Mouse (Mus musculus) lung, postnatal 25 days (tissue): ENCODE measurements at regions not wholly inside any gene's neighbourhood (a gene's known extent, or its start where the extent isn't known, plus 50 kb on each side); places are given as distances from the start of the nearest gene placed in this dataset.

Source experiments
- DNase-seq: peaks from one replicate; pipeline ENCODE4 v3.0.0; 2022; ENCODE audit warnings: low spot score

GRCm38 (mm10) chr1:63920181-63920933 is 151.3 kb upstream of the 4933402D24Rik start:
- DNase-seq = no peak

DNA sequence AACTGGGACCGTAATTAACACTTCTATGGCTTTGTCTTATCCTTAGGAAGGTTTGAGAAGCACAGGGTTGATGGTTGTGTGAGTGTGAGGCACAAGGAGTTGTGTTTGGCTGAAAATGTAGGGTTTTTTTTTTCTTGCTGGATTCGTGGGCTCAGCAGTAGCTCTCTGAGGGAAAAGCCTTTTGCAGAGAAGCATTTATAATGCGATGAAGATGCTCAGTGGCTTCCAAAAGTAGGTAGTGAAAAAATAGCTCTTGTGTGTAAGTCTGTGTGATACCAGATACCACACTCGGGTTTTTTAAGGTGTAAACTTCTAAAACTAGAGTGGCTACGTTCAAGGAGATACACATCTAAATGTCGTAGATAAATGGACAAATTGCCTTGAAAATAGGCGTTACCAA is 149.1 kb upstream of the 4933402D24Rik start:
- no peak for DNase-seq

GRCm38 (mm10) chr1:63916907-63917650 is 148.0 kb upstream of the 4933402D24Rik start:
- DNase-seq = no peak

DNA sequence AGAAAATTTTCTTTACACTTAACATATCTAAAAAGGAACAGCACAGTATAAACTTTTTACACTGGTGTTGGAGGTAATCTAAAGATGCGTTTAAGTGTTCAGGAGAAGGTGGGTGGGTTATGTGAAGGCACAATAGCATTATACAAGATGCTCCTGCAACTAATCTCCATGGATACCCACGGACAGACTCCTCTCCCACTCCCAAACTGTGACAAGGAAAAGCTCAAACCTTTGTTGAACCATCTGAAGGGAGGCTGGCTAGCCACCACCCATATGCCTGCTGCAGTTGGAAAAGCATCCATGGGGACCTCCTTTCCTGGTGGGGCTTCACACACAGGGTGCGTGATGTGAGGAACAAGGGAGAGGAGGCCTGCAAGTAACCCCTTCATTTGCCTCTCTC is 141.7 kb upstream of the 4933402D24Rik start:
- DNase-seq = no peak

- no peak for DNase-seq
These were observed 140.1 kb upstream of the 4933402D24Rik start for GRCm38 (mm10) chr1:63909191-63909590.

DNA sequence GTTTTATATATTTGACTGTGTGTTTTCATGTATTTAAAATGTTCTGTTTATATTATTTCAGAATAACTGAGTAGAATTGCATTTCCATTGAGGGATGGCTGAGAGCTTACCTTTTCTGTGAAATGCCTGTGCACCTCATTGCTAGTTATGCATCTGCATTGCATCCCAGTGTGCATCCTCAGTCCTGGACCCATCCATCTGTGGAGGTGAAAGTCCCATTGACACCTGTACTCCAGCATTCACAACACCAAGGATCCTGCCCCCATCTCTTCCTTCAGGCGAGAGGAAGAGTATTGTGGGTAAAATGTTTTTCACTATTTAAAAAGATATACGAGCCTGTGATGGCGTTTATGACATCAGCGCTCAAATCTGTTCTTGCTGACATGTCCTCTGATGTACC is 134.6 kb upstream of the 4933402D24Rik start:
- DNase-seq = no peak

GRCm38 (mm10) chr1:63903201-63903600 is 134.1 kb upstream of the 4933402D24Rik start:
- DNase-seq = no peak

DNA sequence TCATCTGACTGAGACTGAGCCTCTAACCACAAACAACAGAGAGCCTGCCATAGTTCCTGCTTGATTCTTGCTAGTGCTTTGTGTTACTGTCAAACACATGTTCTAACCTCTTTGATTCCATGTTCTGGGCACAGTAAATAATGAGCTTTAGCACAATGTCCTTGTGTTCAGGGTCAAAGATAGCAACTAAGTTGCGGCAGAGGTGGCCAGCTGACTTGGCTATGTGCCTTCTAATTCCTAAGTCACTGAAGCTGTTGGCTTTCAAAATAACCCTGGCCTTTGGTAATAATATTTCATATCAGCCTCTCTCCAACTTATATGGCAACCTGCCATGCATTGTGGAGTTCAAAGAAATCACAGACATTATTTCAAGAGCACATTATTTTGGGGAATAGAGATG is 133.3 kb upstream of the 4933402D24Rik start:
- DNase-seq = no peak

- no peak for DNase-seq
These were observed 130.8 kb upstream of the 4933402D24Rik start for GRCm38 (mm10) chr1:63899631-63900577.

DNA sequence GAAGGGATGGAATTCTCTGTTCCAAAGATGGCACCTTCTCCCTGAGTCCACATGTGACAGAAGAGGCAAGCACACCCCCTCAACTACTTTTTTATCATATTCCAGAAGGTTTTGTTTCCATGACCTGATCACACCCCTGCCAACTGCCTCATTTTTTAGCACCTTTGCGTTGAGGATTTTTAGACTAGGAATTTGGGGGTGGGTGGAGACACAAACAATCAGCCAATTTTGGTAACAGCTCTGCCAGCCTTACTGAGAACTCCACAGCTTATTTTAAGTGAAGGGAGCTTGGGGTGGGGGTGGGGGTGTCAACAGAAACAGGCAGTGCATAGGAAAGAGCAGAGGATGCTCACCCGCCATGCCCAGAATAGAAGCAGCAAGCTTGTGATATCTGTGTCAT is 129.7 kb upstream of the 4933402D24Rik start:
- DNase-seq = no peak

GRCm38 (mm10) chr1:63897556-63897955 is 128.5 kb upstream of the 4933402D24Rik start:
- DNase-seq = no peak

DNA sequence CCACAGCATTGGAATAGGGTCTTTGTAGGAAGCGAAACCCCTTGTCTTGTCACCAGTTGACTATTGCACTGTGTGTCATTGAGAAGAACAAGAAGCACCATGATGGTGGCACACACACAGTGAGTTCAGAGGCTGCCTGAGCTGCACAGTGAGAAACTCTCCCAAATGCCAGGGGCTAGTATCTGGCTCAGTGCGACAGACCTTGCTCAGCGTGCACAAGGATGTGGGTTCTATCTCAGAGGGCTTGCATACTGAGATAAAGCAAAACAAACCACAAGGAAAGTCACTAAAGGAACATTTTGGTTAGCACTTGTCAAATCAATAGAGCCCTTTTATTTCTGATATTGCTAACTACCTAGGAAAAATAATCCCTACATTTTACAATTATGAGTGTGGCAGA is 110.5 kb upstream of the 4933402D24Rik start:
- DNase-seq = no peak

DNA sequence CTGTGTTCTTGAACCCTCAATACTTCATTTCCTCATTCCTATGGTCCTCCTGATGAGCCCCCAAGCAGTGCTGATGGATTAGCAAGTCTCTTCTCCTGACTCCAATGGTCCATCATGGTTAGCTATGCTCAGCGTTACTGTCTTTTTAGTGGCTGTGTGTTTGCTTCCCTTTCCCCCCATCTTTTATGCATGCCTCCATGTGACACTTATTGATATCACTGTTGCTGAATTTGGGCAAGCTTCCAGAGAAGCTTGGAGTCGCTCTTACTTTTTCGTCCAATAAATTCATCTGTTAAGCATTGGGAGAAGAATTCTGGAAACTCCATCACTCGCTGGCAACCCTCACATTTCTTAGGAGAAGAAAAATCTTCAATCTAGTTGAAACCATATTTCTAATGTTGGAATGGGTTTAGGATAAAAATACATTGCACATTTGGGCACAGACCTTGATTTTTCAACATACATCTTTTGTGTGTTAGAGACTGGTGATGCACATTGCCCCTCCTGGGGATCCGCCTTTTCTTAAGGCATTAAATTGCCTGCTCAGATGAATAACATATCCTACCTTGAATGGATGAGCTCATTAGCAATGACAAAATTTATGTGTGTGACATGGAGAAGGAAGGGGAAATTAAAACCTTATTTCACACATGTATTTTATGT is 107.7 kb upstream of the 4933402D24Rik start:
- DNase-seq = no peak

GRCm38 (mm10) chr1:63875297-63875962 is 106.4 kb upstream of the 4933402D24Rik start:
- DNase-seq = no peak

GRCm38 (mm10) chr1:63871831-63872230 is 102.8 kb upstream of the 4933402D24Rik start:
- DNase-seq = no peak

DNA sequence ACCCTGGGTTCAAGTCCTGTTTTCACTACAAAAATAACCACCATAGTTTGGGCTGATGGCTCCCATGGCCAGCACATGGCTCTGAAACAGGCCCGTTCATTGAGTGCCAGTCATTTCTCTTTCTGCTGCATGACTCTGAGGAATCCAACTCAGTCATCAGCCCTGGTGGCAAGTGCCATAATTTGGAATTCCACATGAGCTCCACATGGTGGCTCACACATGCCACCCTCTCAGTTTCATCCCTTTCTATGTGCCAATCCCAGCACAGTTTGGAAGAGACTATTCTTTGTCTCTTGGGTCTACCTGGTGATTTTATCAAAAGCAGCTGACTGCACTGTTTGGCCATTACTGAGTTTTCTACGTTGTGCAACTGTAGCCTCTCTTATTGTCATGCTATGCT is 100.3 kb upstream of the 4933402D24Rik start:
- no peak for DNase-seq

DNA sequence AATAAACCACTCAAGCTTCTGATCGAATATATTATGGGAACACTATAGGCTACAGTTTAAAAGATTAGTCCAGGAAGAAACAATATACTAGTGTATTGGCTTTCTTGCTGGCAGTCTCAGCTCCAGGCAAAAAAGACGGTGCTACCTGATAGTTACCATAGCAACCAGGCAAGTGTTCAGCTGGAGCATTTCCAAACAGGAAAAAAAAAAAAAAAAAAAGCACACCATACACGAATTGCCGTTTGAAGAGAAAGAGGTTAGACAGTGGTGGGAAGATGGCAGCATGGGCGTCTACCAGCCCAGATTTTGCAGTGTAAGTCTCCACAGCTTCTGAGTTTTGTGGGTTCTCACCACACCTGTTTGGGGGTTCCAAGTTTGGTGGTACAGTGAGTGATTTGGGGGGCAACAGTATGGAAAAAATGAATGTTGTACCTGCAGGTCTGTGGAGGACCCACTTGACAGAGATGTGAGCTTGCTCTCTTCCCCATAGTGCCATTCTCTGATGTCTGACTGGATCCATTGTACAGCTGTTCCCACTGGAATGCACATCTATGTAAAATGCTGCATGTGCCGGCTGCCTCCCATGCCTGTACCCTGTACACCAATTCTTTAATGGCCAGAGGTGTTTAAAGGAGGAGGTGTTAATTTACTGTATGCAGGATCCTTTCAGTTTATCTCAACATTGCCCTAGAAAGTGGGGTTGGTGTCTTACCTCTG is 89.0 kb upstream of the 4933402D24Rik start:
- no peak for DNase-seq

DNA sequence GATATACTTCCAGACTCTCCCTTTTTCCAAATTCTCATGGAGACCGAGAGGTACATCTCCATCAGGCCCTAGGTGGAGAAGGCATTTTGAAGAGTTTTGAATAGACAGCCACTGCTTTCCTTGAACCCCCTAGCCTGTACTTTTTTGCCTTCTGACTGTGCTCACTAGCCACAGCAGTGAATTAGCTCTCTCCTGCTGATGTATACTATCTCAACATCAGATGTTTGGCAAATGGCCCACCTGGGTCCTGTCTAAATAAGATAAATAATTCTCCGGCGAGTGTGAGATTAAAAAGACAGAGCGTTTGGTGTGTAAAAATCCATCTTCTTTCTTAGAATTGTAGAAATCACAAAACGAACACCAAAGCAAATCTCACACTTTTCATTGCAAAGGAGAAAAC is 88.4 kb upstream of the 4933402D24Rik start:
- DNase-seq = no peak

GRCm38 (mm10) chr1:63856366-63856765 is 87.3 kb upstream of the 4933402D24Rik start:
- DNase-seq = no peak

DNA sequence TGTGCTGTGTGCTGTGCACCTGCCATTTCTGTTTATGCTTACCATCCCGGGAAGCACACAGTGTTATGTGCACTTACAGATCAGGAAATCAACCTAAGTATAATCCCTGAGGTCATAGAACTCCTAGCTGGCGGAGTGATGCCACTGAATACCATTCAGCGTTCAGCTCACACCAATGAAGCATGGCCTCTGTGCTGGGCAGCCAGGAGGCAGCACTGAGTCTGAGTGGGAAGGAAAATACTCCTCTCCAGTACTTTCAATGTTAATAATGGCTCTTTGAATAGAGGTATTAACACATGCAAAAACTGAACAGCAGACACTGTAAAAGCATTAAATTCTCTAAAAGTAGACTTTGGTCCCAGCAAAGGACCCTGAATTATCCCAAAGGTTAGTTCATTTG is 85.7 kb upstream of the 4933402D24Rik start:
- DNase-seq = peak; percentile 5
